Mouse (Mus musculus) kidney, adult 2 months (tissue): ENCODE measurements around the gene Olfr155. TPM values are rescaled to one million over a fixed set of nuclear protein-coding genes. Genes with fewer than 3 reads are reported as not detected.

Experiments
- DNase-seq: peaks from one replicate; pipeline ENCODE4 v3.0.0; 2021
- H3K27ac ChIP-seq: fragments of 200-500 bp; 2 replicates; pipeline ENCODE4 v1.5.1; 2012; ENCODE audit warnings: low read depth, low read length, control low read depth, inconsistent platforms; ENCODE audit not compliant: insufficient read depth
- H3K27me3 ChIP-seq: fragments of 200-500 bp; replicated peaks from 2 replicates; pipeline ENCODE4 v1.6.1; 2012; ENCODE audit warnings: mild to moderate bottlenecking, moderate library complexity, low read length, inconsistent platforms; ENCODE audit not compliant: control insufficient read depth, insufficient read depth
- H3K36me3 ChIP-seq: fragments of 200-500 bp; 2 replicates; pipeline ENCODE4 v1.6.1; 2012; ENCODE audit warnings: mild to moderate bottlenecking, moderate library complexity, low read length, inconsistent platforms; ENCODE audit not compliant: control insufficient read depth, insufficient read depth
- H3K4me1 ChIP-seq: fragments of 200-500 bp; 2 replicates; pipeline ENCODE4 v1.6.1; 2011; ENCODE audit warnings: low read length; ENCODE audit not compliant: control insufficient read depth, insufficient read depth
- H3K4me3 ChIP-seq: fragments of 200-500 bp; 2 replicates; pipeline ENCODE4 v1.5.1; 2011; ENCODE audit warnings: mild to moderate bottlenecking, low read depth, low read length, control low read depth; ENCODE audit not compliant: insufficient read depth
- CTCF ChIP-seq: fragments of 200-500 bp; conservative IDR thresholded peaks from 2 replicates; pipeline ENCODE4 v1.5.1; 2011; ENCODE audit warnings: low read depth, mild to moderate bottlenecking, control low read depth, low read length, moderate library complexity, mixed read lengths; ENCODE audit not compliant: insufficient read depth, insufficient read length
- POLR2A ChIP-seq: fragments of 200-500 bp; IDR thresholded peaks from one replicate; pipeline ENCODE4 v1.6.1; 2011; ENCODE audit warnings: low read depth, low read length, control low read depth
- WGBS: fragments of 180-500 bp; shearing (Covaris S2); methylation state at CpG from one replicate; pipeline ENCODE4 v1.1.7; 2018; 5-methylcytosine and 5-hydroxymethylcytosine counted together
- polyA plus RNA-seq: library from polyadenylated mRNA; depleted of rRNA; stranded (reverse); fragments of >200 nt; gene quantifications from 2 replicates; pipeline ENCODE4 v1.2.3, GENCODE M21; 2012

Gene Olfr155
- polyA plus RNA-seq, 1 experiment: not detected

DNA sequence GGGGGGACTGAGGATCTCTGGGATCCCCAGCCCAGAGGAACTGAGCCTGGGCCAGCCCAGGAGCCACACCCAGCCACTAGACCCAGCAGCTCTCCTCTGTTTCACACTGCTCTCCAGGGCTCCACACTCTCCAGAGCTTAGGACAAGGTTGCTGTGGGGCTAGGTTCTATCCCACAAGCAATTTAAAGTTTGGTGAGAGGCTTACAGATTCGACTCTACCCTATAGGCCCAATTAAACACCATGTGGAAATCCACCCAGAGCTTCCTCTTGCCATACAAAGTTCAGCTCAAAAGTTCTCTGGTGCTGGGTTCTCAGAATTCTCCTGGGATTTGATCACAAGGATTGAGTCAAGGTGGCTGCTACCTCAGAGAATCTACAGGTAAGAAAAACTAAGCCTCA lies 11.3 kb upstream of the Olfr155 start, which contains the start of gene Olfr157:
TSS of gene Olfr157 (minus strand) at position 101 of the 400 bp plus-strand sequence.
- Histone ChIP-seq H3K27me3 (no peaks in the 10 kb centered on the region), H3K36me3 (no peaks in the 10 kb centered on the region), H3K4me3 (no peak within 1 kb of the TSS), H3K27ac (no peak within 1 kb of the TSS), H3K4me1 (no peaks in the 10 kb centered on the region)
- DNase-seq: no peak
- WGBS: 73% methylated on average over 1 of the region's 1 CpGs
- no peak for TF ChIP-seq POLR2A
- TF ChIP-seq CTCF: no peak

DNA sequence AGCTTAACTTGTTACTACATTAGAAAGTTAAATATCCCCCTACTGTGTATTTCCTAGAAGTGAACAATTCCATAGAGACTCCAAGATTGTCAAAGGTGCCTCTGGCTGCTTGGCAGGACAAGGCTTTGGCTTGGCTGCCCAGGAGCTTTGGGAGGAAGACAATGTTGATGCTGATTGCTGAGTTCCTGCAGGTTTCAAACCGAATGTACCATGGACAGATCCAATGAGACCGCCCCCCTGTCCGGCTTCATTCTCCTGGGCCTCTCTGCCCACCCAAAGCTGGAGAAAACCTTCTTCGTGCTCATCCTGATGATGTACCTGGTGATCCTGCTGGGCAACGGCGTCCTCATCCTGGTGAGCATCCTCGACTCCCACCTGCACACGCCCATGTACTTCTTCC lies 2.7 kb downstream of the Olfr155 start:
- H3K4me1 ChIP-seq: no peaks in the 10 kb centered on the region
- no peak overlapping the region for H3K27ac ChIP-seq
- H3K27me3 ChIP-seq: no peaks in the 10 kb centered on the region
- WGBS: 71% methylated on average over 8 of the region's 8 CpGs
- TF ChIP-seq CTCF (no peak), POLR2A (no peak)
- H3K4me3 ChIP-seq: no peak overlapping the region
- no peak for DNase-seq
- no peaks in the 10 kb centered on the region for H3K36me3 ChIP-seq

DNA sequence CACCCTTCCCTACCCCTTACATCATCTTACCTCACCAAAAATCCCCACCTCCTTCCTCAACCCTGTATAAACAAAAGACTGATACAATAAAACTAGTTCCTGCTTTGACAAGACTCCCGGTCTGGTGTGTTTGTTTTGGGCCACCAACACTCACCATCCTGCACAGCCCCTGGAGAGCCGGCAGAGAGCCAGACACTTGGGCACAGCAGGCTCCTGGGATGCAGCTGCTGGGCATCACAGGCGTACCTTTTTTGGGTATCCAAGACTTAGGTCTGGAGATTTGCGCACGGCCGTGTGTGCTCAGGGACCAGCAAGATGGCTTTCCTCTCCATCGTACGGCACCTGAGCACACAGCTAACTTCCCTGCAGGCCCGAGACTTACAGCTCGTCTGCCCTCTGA lies 8.5 kb downstream of the Olfr155 start:
- Histone ChIP-seq H3K36me3 (no peaks in the 10 kb centered on the region), H3K4me3 (no peak overlapping the region), H3K27ac (no peak overlapping the region), H3K27me3 (no peaks in the 10 kb centered on the region), H3K4me1 (no peaks in the 10 kb centered on the region)
- 84% methylated on average over 10 of the region's 10 CpGs for WGBS
- no peak for DNase-seq
- TF ChIP-seq POLR2A (no peak), CTCF (no peak)

DNA sequence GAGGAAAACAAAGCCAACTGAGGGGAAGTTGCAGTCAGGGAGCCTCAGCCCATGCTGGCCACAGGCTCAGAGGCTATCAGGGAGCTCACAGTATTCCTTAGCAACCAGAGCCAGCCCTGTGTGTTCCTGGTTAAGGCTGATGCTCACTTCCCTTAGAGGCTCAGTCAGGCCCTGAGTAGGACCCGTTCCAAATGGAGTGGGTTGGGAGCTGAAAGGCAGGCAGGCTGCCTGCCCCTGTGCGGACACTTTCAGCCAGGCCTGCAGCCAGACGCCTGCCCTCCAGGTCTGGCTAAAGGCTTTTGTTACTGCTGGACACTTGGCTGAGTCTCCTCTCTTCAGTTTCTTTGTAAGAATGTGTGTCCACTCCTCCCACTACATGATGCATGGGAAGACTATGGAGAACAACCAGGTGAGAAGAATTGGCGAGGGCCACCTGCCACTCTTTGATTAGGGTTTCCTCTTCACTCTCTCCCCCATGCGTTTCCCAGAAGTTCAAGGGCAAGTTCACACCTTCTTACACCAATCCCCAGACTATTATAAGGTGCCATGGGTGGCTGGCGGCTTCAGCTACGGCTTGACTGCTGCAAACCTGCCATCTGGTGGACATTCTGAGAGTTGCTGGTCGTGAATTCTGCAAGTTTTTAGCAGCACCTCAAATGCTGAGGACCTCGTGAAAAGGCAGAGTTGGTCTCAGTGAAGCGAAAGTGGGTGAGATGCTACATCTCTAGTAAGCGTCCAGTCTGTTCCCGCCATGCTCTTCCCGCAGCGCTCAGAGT lies 9.6 kb downstream of the Olfr155 start:
- Histone ChIP-seq H3K4me1 (no peaks in the 10 kb centered on the region), H3K36me3 (no peaks in the 10 kb centered on the region), H3K27me3 (no peaks in the 10 kb centered on the region), H3K4me3 (no peak overlapping the region), H3K27ac (no peak overlapping the region)
- DNase-seq: peak; percentile 58
- TF ChIP-seq CTCF (peak; percentile 91), POLR2A (no peak)
- WGBS: 13% methylated on average over 14 of the region's 14 CpGs

DNA sequence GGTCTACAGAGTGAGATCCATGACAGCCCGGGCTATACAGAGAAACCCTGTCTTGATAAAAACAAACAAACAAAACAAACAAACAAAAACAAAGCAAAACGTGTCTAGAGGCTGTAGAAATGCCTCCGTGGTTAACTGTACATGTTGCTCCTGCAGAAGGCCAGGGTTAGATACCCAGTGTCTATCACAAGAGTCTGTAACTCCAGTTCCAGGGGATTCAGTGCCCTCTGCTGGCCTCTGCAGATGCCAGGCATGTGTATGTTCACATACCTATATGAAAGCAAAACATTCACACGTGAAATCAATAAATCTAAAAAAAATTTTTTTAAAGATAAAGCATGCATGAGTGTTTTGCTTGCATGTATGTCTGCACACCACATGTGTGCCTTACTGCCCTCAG lies 11.9 kb downstream of the Olfr155 start:
- DNase-seq: no peak
- Histone ChIP-seq H3K4me3 (no peak overlapping the region), H3K4me1 (no peaks in the 10 kb centered on the region), H3K36me3 (no peaks in the 10 kb centered on the region), H3K27me3 (no peaks in the 10 kb centered on the region), H3K27ac (no peak overlapping the region)
- 65% methylated on average over 4 of the region's 4 CpGs for WGBS
- TF ChIP-seq CTCF (no peak), POLR2A (no peak)

DNA sequence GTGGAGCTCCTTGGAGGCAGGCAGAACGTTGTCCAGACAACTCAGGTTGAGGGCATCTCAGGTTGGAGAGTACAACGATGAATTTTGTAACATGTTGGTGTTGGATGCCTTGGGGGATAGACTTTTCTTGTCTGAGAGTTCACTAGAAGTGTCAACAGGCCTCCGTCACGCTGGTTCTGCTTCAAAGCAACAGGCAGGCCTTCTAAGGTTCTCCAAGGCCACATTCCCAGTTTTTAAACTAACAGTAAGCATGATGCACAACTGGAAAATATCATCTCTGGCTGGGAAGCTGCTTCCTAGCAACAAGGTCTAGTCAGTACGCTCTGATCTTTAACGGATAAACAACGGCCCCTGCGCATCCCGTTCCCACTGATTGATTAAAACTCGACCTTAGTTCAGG lies 18.5 kb downstream of the Olfr155 start:
- Histone ChIP-seq H3K27ac (no peak overlapping the region), H3K36me3 (no peaks in the 10 kb centered on the region), H3K27me3 (no peaks in the 10 kb centered on the region), H3K4me3 (no peak overlapping the region), H3K4me1 (no peaks in the 10 kb centered on the region)
- TF ChIP-seq CTCF (no peak), POLR2A (no peak)
- DNase-seq: no peak
- 82% methylated on average over 10 of the region's 10 CpGs for WGBS

DNA sequence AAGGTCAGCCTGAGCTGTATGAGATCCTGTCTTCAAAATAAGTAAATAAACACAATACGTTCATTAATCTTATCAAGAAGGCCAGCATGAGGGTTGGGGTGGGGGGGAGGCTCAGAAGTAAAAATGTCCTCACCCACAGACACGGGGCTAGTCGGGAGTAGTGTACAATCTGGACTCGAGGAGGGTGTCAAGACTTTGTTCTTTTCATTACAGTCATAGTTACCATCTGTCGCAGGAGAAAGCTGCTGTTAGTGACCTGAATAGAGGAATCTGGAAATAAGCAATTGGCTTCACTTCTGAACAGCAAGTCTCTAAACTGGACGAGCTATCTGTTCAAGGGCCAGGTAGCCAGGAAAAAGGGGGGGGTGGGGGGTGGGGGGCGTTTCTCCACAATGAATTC lies 23.1 kb downstream of the Olfr155 start:
- Histone ChIP-seq H3K27ac (no peak overlapping the region), H3K36me3 (no peaks in the 10 kb centered on the region), H3K27me3 (no peaks in the 10 kb centered on the region), H3K4me1 (peaks cover 9% of the 10 kb centered on the region), H3K4me3 (no peak overlapping the region)
- DNase-seq: no peak
- TF ChIP-seq POLR2A: no peak
- TF ChIP-seq CTCF: no peak
- 43% methylated on average over 7 of the region's 7 CpGs for WGBS

DNA sequence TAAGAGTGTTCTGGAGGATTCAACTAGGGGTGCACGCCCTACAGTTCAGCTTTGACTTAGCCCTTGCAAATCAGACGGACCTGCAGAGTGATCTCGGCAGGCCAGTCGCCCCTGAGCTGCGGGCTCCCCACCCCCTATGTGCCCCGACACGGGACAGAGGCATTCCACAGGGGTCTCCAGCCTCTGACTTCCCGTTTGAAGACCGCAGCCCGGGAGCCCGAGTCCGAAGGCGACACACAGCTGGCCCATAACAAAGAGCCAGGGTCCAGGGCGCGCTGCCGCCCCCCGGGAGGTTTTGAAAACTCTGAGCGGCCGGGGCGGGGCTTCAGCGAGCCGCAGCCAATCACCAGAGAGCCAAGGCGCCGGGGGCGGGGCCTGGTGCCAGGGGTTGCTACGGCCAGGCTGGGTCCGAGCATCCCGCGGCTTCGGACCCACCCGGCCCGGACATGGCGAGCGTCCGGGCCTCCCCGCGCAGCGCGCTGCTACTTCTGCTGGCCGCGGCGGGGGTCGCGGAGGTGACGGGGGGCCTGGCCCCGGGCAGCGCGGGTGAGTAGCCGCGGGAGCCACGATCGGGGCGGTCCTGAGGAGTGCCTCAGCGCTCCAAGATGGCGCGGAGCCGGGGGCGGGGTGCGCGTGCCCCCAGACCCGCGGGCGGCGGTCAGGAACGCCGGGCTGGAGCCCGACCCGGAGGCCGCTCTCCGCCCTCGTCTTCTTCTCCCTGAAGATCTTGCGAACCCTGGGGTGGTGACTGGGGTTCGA lies 24.0 kb downstream of the Olfr155 start, which contains the start of gene Reck:
TSS of gene Reck (plus strand) at position 371 of the 759 bp plus-strand sequence.
- no peak for TF ChIP-seq CTCF
- no peak for TF ChIP-seq POLR2A
- WGBS: under 1% methylated on average over 73 of the region's 73 CpGs
- no peak within 1 kb of the TSS for H3K27ac ChIP-seq

More for the DNA sequence above, 24.0 kb downstream of the Olfr155 start, which contains the start of gene Reck:
- Histone ChIP-seq H3K36me3 (no peaks in the 10 kb centered on the region), H3K4me1 (peaks cover 9% of the 10 kb centered on the region), H3K27me3 (no peaks in the 10 kb centered on the region), H3K4me3 (peak within 1 kb of the TSS; percentile 84)
- peak; percentile 90 for DNase-seq
